Mouse (Mus musculus) thymus, adult 18-20 months (tissue): ENCODE measurements around the gene Pik3c2b.
"Not testable (repeated sequence)": the region's sequence is repeated elsewhere in the genome, so short reads cannot be mapped to it uniquely, and the experiment has no call there.

Experiments
- DNase-seq, 2 experiments: peaks; one replicate each; pipeline ENCODE4 v3.0.0; 2022; ENCODE audit warnings: mixed read lengths in 2 of 2

Pik3c2b gene

GRCm38 (mm10) chr1:133033316-133034090 is 12.0 kb upstream of the Pik3c2b start:
- peak; percentile 20 to 52 for DNase-seq

GRCm38 (mm10) chr1:133034091-133034460 is 11.4 kb upstream of the Pik3c2b start:
- no peak for DNase-seq

DNA sequence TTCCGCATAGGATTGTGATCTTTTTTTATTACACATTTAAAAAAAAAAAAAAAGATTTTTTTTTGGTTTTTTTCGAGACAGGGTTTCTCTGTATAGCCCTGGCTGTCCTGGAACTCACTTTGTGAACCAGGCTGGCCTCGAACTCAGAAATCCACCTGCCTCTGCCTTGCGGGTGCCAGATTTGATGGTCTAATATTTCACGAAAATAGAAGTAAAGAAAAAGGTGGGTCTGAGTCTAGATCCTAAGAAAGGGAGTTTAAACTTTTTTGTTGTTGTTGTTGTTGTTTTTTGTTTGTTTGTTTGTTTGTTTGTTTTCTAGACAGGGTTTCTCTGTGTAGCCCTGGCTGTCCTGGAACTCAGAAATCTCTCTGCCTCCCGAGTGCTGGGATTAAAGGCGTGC is 10.8 kb upstream of the Pik3c2b start:
- not testable (repeated sequence) for DNase-seq

DNA sequence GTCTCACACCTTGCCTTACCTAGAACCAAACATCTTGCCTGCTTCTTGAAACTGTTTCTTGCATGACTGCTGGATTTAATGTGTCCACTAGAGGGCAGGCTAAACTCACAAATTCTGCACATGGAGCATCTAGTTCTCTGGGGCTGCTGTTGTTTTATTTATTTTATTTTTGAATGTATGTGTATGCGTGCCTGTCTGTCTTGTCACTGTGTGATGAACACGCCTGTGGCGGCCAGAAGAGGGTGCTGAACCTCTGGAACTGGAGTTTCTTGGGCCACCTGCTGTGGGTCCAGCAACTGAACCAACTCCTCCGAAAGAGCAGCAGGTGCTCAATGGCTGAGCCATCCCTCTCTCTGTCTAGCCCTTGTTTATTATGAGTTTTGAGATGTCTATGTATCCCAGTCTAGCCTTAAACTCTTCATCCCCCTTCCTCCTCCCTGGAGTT is 5.9 kb upstream of the Pik3c2b start:
- DNase-seq: peak; percentile 18 to 40

DNA sequence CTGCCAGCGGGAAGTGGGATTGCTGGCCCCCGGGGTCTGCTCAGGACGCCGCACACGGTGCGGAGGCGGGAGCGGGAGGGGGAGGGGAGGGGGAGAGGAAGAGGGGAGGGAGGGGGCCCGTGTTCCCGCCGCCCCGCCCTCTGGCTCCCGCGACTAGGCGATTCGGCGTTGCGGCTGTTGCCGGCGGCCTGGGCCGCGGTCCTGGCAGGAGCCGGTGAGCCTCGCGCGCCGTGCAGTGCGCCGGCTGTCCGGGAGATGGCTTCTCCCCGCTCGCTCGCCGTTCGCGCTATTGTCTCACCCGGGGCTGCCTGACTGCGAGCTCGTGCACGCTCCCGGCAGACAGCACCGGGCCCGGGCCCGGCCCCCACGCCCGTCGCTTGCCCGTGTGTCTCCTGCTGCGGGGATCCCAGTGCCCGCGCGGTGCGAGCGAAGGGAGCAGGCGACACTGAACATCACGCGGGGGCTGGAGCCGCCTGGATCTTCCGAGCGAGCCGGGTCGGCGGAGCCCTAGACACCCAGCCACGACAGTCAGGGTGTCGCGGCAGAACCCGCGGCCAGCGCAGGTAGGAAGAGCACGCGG is 484 bp downstream of the Pik3c2b start:
- peak; percentile 59 to 61 for DNase-seq

- DNase-seq: peak; percentile 33 to 41
Observed at GRCm38 (mm10) chr1:133046441-133046931, 1.0 kb downstream of the Pik3c2b start.

DNA sequence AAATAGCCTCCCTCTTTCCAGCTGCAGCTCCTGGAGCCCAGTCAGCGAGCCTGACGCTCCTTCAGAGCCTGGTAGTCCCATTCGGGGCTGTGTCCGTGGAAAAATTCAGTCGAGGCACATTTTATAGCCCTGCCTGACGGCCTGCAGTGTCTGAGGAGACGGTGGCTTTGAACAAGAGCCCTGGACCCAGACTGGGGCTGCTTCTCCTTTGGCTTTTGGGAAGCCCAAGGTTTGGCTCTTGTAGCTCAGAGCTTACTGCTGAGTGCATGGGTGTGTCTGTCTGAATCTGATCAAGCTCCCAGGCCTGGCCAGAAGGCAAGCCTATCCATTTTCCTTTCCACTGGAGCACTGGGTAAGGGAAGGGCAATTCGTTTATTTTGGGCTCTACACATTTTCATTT is 2.1 kb downstream of the Pik3c2b start:
- no peak for DNase-seq

DNA sequence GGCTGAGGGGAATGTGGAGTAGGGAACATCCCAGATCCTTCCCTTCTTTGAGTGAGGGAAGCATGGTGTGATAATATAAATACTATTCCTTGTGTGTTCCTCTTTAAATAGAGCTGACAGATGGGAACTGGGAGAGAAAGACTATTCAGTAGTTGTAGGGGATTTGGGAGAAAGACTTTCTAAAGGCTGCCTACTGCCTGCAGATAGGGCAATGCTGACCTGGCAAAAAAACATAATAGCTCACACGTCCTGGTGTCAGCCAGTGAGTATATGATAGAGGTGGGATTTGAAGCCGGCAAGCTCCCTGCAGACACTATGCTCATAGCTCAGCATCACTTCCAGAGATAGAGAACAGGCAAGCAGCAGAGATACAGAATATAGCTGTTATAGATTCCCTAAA is 3.2 kb downstream of the Pik3c2b start:
- no peak for DNase-seq

DNA sequence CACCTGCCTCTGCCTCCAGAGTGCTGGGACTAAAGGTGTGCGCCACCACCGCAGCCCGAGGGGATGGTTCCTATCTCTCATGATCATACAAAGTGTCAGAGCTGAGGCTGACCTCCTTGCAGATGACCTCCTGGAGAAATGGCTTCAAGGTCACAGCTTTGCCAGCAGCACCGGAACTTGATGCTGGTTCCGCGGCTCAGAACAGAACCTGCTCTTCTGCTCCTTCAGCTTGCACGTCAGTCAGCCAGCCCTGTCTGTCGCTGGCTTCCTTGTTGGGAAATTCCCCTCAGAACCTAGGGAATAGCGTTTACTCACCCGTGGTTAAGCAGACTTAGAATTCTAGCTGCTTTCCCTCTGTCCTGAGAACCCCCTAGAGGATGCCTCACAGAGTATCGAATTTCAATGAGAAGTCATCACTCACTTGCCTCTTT is 4.5 kb downstream of the Pik3c2b start:
- no peak for DNase-seq

DNA sequence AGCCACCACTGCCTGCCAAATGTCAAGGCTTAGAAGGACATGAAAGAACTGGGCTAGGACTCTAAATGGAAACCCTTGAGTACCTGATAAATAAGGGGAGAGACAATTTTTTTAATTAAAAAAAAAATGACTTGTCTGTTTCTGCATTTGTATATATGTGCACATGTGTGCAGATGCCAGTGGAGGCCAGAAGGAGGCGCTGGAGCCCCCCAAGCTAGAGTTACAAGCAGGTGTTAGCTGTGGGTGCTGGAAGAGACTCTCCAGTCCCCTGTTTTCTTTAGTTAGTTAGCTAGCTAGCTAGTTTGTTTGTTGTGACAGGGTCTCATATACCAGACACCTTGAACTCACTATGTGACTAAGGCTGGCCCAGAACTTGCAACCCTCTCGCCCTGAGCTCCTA is 6.4 kb downstream of the Pik3c2b start:
- DNase-seq: no peak

DNA sequence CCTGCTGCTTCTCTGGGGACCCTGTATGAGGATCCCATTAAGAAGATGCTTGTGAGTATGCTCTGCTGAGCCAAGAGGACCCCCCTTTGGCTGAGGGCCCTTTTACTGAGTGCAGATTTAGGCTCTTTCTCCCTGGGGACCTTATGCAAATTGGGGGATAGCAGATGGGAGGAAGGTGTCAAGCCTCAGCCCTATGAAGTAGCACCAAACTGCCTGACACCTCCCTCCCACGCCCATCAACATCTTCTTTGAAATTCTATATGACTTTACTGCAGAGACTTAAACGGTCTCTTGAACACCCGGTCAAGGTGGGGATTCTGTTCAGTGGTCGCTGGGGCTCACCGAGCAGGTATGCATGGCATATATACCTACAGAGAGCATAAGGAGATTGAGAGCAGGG is 7.6 kb downstream of the Pik3c2b start:
- no peak for DNase-seq

- no peak for DNase-seq
Observed at GRCm38 (mm10) chr1:133054326-133054725, 8.9 kb downstream of the Pik3c2b start.

GRCm38 (mm10) chr1:133057345-133058034 is 12.0 kb downstream of the Pik3c2b start:
- DNase-seq: no peak

- no peak for DNase-seq
Observed at GRCm38 (mm10) chr1:133059592-133059991, 14.1 kb downstream of the Pik3c2b start.

GRCm38 (mm10) chr1:133060681-133061080 is 15.2 kb downstream of the Pik3c2b start:
- no peak for DNase-seq

- DNase-seq: no peak
Observed at GRCm38 (mm10) chr1:133063164-133063563, 17.7 kb downstream of the Pik3c2b start.

- no peak for DNase-seq
Observed at GRCm38 (mm10) chr1:133068268-133068667, 22.8 kb downstream of the Pik3c2b start.

DNA sequence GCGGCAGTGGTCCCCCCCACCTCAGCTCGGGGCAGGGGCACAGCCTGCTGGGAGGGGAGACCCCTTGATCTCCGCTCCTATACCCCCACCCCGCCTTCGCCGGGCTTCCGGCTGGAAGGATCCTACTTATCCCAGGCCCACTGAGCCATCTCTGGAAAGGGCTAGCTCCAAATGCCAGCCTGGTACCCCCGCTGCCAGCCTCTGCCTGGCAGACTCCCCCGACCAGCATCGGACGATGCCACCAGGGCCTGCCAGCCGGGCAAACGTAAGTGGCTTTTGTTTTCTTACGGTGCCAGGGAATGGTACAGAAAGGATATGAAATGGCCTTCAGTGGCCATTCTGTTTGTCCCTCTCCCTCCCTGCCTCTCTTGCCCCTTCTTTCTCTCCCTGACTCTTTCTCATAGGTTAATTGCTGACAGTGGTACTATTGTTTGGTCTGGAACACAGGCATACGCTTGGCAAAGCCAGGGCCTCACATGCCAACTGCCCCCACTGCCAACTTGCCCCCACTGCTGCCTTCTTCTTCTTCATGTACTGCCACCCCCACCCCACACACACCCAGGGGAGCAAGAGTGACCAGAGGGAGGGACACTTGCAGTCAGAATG is 23.3 kb downstream of the Pik3c2b start:
- no peak for DNase-seq

DNA sequence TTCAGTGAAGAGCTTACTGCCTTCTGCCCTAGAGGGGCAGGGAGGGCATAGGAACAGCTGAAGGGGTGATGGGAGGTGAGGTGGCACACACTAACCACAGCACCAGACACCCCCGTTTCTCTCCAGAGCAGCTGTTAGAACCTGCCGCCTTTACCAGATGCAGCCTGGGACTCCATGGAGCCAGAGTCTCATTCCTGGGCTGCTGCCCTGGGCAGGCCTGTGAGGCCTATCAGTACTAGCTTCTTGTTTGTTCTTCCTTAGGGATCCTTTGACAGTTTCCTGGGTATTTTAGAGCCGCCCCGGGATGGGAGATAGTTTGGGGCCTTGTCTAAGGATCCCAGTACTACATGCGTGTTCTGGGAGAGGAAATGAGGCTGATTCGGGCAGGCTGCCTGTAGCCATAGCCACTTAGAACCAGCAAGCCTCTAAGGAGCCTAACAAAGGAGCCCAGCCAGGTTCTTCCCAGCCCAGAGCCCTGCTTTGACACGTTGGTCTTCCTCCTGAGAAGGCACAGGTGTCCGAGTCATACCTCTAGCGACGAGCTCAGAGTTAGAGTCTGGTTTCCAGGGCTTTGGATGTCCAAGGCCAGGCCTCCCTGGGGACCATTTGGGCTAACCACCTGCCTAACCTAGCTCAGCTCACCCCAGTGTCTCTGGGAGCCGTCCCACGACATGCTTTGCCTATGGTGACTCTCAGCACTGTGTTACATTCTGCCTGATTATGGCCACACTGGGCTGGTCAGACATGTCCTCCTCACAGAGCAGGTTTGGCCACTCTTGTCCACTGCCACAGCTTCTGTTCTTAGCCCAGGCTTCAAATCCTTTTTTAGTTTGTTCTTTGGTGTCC is 24.0 kb downstream of the Pik3c2b start:
- no peak for DNase-seq

- no peak for DNase-seq
Observed at GRCm38 (mm10) chr1:133070157-133070556, 24.7 kb downstream of the Pik3c2b start.

- no peak for DNase-seq
Observed at GRCm38 (mm10) chr1:133071666-133072381, 26.4 kb downstream of the Pik3c2b start.
